Comparison of ENCODE assay signal across 8 mouse cellular contexts in genomic region chr7:28179228-28179627, GRCm38 (mm10). TPM values are rescaled to one million over a fixed set of nuclear protein-coding genes. Genes with fewer than 3 reads are reported as not detected.
DNase-seq lines count a peak whose midpoint lies in the region; ATAC-seq and TF ChIP-seq lines count a peak whose summit lies in the region.

Gene Dyrk1b (plus strand): TSS chr7:28179469.

- peak within 1 kb of the TSS; percentile 97 for H3K4me3 ChIP-seq in embryonic facial prominence, embryonic 12.5 days
- peak within 1 kb of the TSS; percentile 88 for H3K4me3 ChIP-seq in intestine, postnatal 0 days (ENCODE audit: low read depth, low read length)
- H3K4me3 ChIP-seq in midbrain, embryonic 10.5 days = peak within 1 kb of the TSS; percentile 83

- no peaks in the 10 kb centered on the region for H3K27me3 ChIP-seq in embryonic facial prominence, embryonic 12.5 days
- H3K27me3 ChIP-seq in intestine, postnatal 0 days (replicated peaks; ENCODE audit: control insufficient read depth, insufficient read depth, low read length) = no peaks in the 10 kb centered on the region
- no peaks in the 10 kb centered on the region for H3K27me3 ChIP-seq in midbrain, embryonic 10.5 days (ENCODE audit: low read depth, poor library complexity, severe bottlenecking)

- intact Hi-C loops in left cerebral cortex, postnatal 36 days (cut with DNase I) = no loop called here

- peak within 1 kb of the TSS; percentile 83 for H3K9ac ChIP-seq in embryonic facial prominence, embryonic 12.5 days
- H3K9ac ChIP-seq in intestine, postnatal 0 days (ENCODE audit: low read depth, low read length) = peak within 1 kb of the TSS; percentile 85

- DNase-seq in adrenal gland, postnatal 36 days = peak; percentile 98 to 99
- peak; percentile 98 for DNase-seq in left cerebral cortex, postnatal 36 days (ENCODE audit: low spot score in 2 of 2)
- DNase-seq in midbrain, embryonic 10.5 days (ENCODE audit: low spot score) = peak; percentile 98
- peak; percentile 98 for DNase-seq in right cerebral cortex, postnatal 36 days (ENCODE audit: low spot score in 2 of 2)
- DNase-seq in urinary bladder, postnatal 4 days (ENCODE audit: low spot score in 2 of 2) = peak; percentile 98 to 99

- no peak for TF ChIP-seq CTCF in intestine, postnatal 0 days (IDR thresholded peaks at IDR 0.05; ENCODE audit: low read depth)

- peak; percentile 82 for ATAC-seq in embryonic facial prominence, embryonic 12.5 days (ENCODE audit: insufficient number of reproducible peaks, insufficient read depth, low FRiP score, low TSS enrichment)
- ATAC-seq in granulocyte monocyte progenitor cell, adult 5-6 weeks (replicated peaks; ENCODE audit: poor library complexity, severe bottlenecking) = peak; percentile 67
- peak; percentile 88 for ATAC-seq in intestine, postnatal 0 days

- H3K4me1 ChIP-seq in embryonic facial prominence, embryonic 12.5 days = peaks cover 13% of the 10 kb centered on the region
- no peaks in the 10 kb centered on the region for H3K4me1 ChIP-seq in intestine, postnatal 0 days (replicated peaks; ENCODE audit: control insufficient read depth, insufficient read depth, low read length)
- peaks cover 14% of the 10 kb centered on the region for H3K4me1 ChIP-seq in midbrain, embryonic 10.5 days

- H3K27ac ChIP-seq in embryonic facial prominence, embryonic 12.5 days = peak within 1 kb of the TSS; percentile 86
- H3K27ac ChIP-seq in intestine, postnatal 0 days (ENCODE audit: low read depth, low read length) = peak within 1 kb of the TSS; percentile 71
- peak within 1 kb of the TSS; percentile 98 for H3K27ac ChIP-seq in midbrain, embryonic 10.5 days (replicated peaks)

- under 1% methylated on average over 25 of the region's 25 CpGs for WGBS in embryonic facial prominence, embryonic 12.5 days
- 2% methylated on average over 25 of the region's 25 CpGs for WGBS in intestine, postnatal 0 days
- WGBS in midbrain, embryonic 10.5 days = under 1% methylated on average over 25 of the region's 25 CpGs

- no peaks in the 10 kb centered on the region for H3K9me3 ChIP-seq in embryonic facial prominence, embryonic 12.5 days
- H3K9me3 ChIP-seq in intestine, postnatal 0 days (ENCODE audit: control insufficient read depth) = no peaks in the 10 kb centered on the region
- no peaks in the 10 kb centered on the region for H3K9me3 ChIP-seq in midbrain, embryonic 10.5 days (replicated peaks)

- peak within 1 kb of the TSS; percentile 90 for H3K4me2 ChIP-seq in embryonic facial prominence, embryonic 12.5 days (replicated peaks)
- H3K4me2 ChIP-seq in intestine, postnatal 0 days (replicated peaks; ENCODE audit: low read depth) = peak within 1 kb of the TSS; percentile 96

- peaks cover 73% of the 10 kb centered on the region for H3K36me3 ChIP-seq in embryonic facial prominence, embryonic 12.5 days
- H3K36me3 ChIP-seq in intestine, postnatal 0 days (ENCODE audit: control insufficient read depth, insufficient read depth) = peaks cover 65% of the 10 kb centered on the region
- peaks cover 80% of the 10 kb centered on the region for H3K36me3 ChIP-seq in midbrain, embryonic 10.5 days

RNA-seq across cellular contexts. Expression of gene Dyrk1b, which starts in this region (rescaled TPM):
- 10 to 100 TPM; 27.3 to 31.4 TPM for total RNA-seq in adrenal gland, postnatal 36 days (2021)
- polyA plus RNA-seq in embryonic facial prominence, embryonic 12.5 days (2016; fragmentation: Nextera tagmentation; extraction: Ambion mirVana) = 18.3 and 19.8 TPM in 2 replicates
- total RNA-seq in granulocyte monocyte progenitor cell, adult 5-6 weeks (2014; fragmentation: Nextera tagmentation) = 1.2 and 4.1 TPM in 2 replicates
- 2.3 and 3.2 TPM in 2 replicates for total RNA-seq in granulocyte monocyte progenitor cell, adult 5-6 weeks (2017)
- 7.0 and 8.2 TPM in 2 replicates for polyA plus RNA-seq in intestine, postnatal 0 days (2015; fragmentation: Nextera tagmentation; extraction: Ambion mirVana)
- 10 to 100 TPM; 46.7 to 54.8 TPM for total RNA-seq in left cerebral cortex, postnatal 36 days (2021)
- polyA plus RNA-seq in midbrain, embryonic 10.5 days (2016; fragmentation: Nextera tagmentation; extraction: Ambion mirVana) = 13.5 and 16.9 TPM in 2 replicates

Comparison
In these comparisons a context has a peak if more than half of its experiments do, and no peak if none do; other contexts are left out.
1. Peak in every context shown above with its lines: DNase-seq, ATAC-seq, H3K4me3 ChIP-seq and H3K27ac ChIP-seq.
2. RNA of gene Dyrk1b (total RNA-seq): 46.7 to 54.8 TPM in left cerebral cortex, postnatal 36 days and 27.3 to 31.4 TPM in adrenal gland, postnatal 36 days; 1.2 to 4.1 TPM in granulocyte monocyte progenitor cell, adult 5-6 weeks; every median in the first group is over 4 times any median in the second.